Mouse (Mus musculus) stomach, embryonic 16.5 days (tissue): ENCODE measurements around the gene Dock4. TPM values are rescaled to one million over a fixed set of nuclear protein-coding genes. Genes with fewer than 3 reads are reported as not detected.

Experiments used
- ATAC-seq: fragments of 200-750 bp; cut with Nextera tagmentation; 2 replicates; pipeline ENCODE4 v1.8.0; 2017; ENCODE audit warnings: moderate number of reproducible peaks, moderate TSS enrichment; ENCODE audit not compliant: insufficient read depth, low FRiP score
- H3K27ac ChIP-seq: fragments of 300-500 bp; sonication (generic); 2 replicates; pipeline ENCODE4 v1.5.1; 2014; ENCODE audit warnings: low read length
- H3K27me3 ChIP-seq: fragments of 300-500 bp; sonication (generic); 2 replicates; pipeline ENCODE4 v1.6.1; 2014; ENCODE audit warnings: low read length, control low read depth, mixed read lengths; ENCODE audit not compliant: control insufficient read depth, insufficient read depth
- H3K36me3 ChIP-seq: fragments of 300-500 bp; sonication (generic); 2 replicates; pipeline ENCODE4 v1.6.1; 2014; ENCODE audit warnings: low read length; ENCODE audit not compliant: control insufficient read depth, insufficient read depth
- H3K4me1 ChIP-seq: fragments of 300-500 bp; sonication (generic); 2 replicates; pipeline ENCODE4 v1.6.1; 2014; ENCODE audit warnings: low read length, control low read depth, mixed read lengths; ENCODE audit not compliant: control insufficient read depth, insufficient read depth
- H3K4me2 ChIP-seq: fragments of 300-500 bp; sonication (generic); 2 replicates; pipeline ENCODE4 v1.6.1; 2014; ENCODE audit warnings: low read depth, low read length, mixed read lengths
- H3K4me3 ChIP-seq: fragments of 300-500 bp; sonication (generic); replicated peaks from 2 replicates; pipeline ENCODE4 v1.5.1; 2014; ENCODE audit warnings: mild to moderate bottlenecking, low read length
- H3K9ac ChIP-seq: fragments of 300-500 bp; sonication (generic); 2 replicates; pipeline ENCODE4 v1.6.1; 2014; ENCODE audit warnings: low read length
- H3K9me3 ChIP-seq: fragments of 300-500 bp; sonication (generic); replicated peaks from 2 replicates; pipeline ENCODE4 v1.6.1; 2016; ENCODE audit warnings: low read length, control low read depth; ENCODE audit not compliant: control insufficient read depth
- WGBS: fragments of 180-500 bp; shearing (Covaris S2); extraction: QIAGEN DNeasy Blood & Tissue Kit; methylation state at CpG from one replicate; pipeline ENCODE4 v1.1.7; 2014; 5-methylcytosine and 5-hydroxymethylcytosine counted together
- polyA plus RNA-seq: library from polyadenylated mRNA; unstranded; fragments of >200 nt; fragmentation: Nextera tagmentation; extraction: Ambion mirVana; gene quantifications from 2 replicates; pipeline ENCODE4 v1.2.1, GENCODE M21; 2015

The Dock4 gene
- polyA plus RNA-seq, 1 experiment from 2014 or later = 8.7 TPM

DNA sequence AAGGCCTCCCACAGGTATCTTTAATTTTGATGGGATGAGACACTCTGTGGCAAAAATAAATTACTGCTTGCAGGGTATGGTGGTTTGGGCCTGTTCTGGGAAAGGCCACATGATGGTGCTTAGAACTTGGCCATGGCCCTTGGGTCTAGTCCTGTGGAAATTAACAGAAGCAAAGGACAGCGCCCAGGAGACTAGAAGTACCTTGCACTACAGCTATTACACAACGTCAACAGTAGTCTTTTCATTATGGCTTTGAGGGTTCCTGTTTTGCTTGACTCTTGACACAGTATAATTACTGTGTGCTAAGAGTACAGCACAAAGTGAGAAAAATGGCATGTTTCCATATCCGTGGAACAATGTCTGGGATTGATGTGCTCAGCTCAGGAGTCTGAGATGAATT, 300.3 kb downstream of the Dock4 start:
- 89% methylated on average over 3 of the region's 3 CpGs for WGBS
- H3K4me2 ChIP-seq = no peak overlapping the region
- no peak for ATAC-seq
- H3K27me3 ChIP-seq = no peaks in the 10 kb centered on the region
- H3K4me3 ChIP-seq = no peak overlapping the region
- H3K9ac ChIP-seq = no peak overlapping the region
- H3K9me3 ChIP-seq = no peaks in the 10 kb centered on the region
- H3K4me1 ChIP-seq = no peaks in the 10 kb centered on the region
- H3K27ac ChIP-seq = no peak overlapping the region
- no peaks in the 10 kb centered on the region for H3K36me3 ChIP-seq

DNA sequence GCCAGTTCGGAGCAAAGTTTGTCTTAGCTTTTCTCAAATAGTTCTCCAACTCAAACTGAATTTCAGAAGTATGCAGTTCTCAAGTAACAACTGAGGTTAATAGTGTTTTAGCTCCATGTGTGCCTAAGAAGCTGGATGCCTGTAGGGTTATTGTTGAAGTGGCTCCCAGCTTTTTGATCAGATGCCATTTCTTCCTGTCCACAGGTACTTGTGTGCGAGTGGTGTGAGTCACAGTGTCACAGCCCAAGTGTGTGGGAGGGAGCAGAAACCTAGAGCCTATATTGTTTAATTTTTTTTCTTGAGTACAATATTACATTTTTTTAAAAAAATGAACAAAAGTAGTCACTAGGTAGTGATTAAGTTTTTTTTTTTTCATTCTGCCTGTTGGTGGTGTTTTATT, 313.5 kb downstream of the Dock4 start:
- Histone ChIP-seq H3K9ac (no peak overlapping the region), H3K9me3 (no peaks in the 10 kb centered on the region), H3K4me2 (no peak overlapping the region), H3K4me3 (no peak overlapping the region), H3K4me1 (no peaks in the 10 kb centered on the region), H3K36me3 (no peaks in the 10 kb centered on the region), H3K27me3 (no peaks in the 10 kb centered on the region), H3K27ac (no peak overlapping the region)
- WGBS = 88% methylated on average over 2 of the region's 2 CpGs
- ATAC-seq = no peak

DNA sequence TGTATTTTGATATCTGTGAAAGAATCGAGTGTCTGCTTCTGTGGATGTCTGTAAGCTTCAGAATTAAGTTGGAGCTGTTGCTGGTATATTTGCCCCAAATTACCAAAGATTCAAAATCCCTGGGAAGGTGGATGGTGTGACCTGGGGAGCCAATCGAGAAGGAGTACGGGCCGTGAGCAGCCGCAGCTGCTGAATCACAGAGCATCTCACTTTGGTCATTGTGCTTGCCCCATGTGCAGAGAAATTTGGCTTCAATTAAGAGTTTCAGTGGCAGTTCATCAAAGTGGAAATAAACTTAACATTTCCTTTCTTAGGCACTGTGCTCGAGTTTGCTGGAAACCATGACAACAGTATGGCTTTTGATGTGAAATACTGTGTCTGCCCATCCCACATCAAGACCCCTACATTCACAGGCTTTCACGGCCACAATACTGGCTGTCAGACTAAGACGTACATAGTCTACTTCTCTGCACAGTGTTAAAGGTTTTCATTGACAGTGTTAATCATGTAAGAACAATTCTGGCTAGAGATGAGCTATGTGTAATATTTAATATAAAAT, 321.6 kb downstream of the Dock4 start:
- Histone ChIP-seq H3K4me3 (no peak overlapping the region), H3K4me2 (no peak overlapping the region), H3K9ac (no peak overlapping the region), H3K9me3 (no peaks in the 10 kb centered on the region), H3K4me1 (no peaks in the 10 kb centered on the region), H3K27me3 (no peaks in the 10 kb centered on the region), H3K36me3 (no peaks in the 10 kb centered on the region), H3K27ac (no peak overlapping the region)
- 83% methylated on average over 8 of the region's 8 CpGs for WGBS
- ATAC-seq = no peak

DNA sequence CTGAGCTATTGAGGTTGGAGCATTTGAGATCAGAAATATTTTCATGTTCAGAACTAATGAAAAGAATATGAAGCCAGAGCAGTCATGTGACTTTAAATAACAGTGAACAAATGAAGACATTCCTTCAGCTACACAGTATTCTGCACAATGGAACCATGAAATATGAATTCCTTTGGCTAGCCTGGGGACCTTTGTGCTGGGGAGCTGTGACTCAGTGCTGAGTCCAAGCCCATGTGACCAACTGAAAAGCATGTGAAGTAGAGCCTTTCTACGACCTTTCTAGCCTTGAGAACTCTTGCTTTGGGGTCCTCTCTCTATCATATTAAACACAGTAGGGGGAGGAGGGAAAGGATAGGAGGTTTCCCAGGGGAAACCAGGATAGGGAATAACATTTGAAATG, 327.3 kb downstream of the Dock4 start:
- H3K4me1 ChIP-seq = no peaks in the 10 kb centered on the region
- no peaks in the 10 kb centered on the region for H3K27me3 ChIP-seq
- no peak overlapping the region for H3K27ac ChIP-seq
- no peaks in the 10 kb centered on the region for H3K36me3 ChIP-seq
- no peak for ATAC-seq
- no peak overlapping the region for H3K4me2 ChIP-seq
- H3K9me3 ChIP-seq = no peaks in the 10 kb centered on the region
- no peak overlapping the region for H3K9ac ChIP-seq
- no peak overlapping the region for H3K4me3 ChIP-seq
- 73% methylated on average over 1 of the region's 1 CpGs for WGBS

DNA sequence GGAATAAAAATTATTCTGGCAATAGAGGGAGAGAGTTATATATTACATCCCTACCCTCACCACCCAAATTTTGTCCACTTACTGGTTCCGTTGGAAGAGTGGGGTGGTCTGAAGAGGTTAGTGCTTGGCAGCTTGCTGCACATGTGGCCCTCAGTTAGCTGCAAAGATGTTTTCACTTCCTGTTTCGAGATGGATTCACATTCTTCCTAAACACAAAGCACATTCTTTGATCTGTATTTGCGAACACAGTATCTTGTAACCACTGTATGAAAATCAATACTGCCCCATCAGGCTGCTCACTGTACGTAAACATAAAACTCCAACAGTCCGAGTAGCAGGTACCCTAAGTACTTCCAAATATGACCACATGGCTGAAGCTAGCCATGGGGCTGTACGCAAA, 335.8 kb downstream of the Dock4 start:
- H3K4me2 ChIP-seq = no peak overlapping the region
- H3K36me3 ChIP-seq = no peaks in the 10 kb centered on the region
- H3K9ac ChIP-seq = no peak overlapping the region
- 71% methylated on average over 6 of the region's 6 CpGs for WGBS
- no peak overlapping the region for H3K27ac ChIP-seq
- H3K4me1 ChIP-seq = no peaks in the 10 kb centered on the region
- no peaks in the 10 kb centered on the region for H3K9me3 ChIP-seq
- H3K4me3 ChIP-seq = no peak overlapping the region
- no peak for ATAC-seq
- no peaks in the 10 kb centered on the region for H3K27me3 ChIP-seq

DNA sequence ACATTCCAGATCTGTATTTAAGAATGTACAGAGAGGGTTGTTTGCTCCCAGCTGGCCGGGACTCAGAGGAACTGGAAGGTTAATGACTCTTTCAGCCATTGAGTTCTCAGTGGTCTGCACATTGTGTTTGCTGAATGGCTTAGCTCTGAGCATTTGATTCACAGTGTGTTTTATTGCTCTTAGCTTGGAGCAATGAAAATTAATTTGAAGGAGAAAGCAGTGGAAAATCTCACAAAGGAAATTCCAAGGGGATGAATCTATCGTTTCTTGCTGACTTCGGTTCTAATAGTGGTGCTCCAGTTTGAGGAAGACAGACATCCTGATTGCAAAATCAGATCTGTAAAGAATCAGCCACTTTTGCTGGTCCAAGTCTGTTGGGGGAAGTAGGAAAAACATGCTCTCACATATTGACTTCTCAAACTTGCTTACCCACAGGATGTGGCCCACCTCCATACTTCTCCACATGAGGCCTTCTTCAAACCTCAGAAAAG, 342.9 kb downstream of the Dock4 start:
- H3K9ac ChIP-seq = no peak overlapping the region
- no peaks in the 10 kb centered on the region for H3K27me3 ChIP-seq
- H3K9me3 ChIP-seq = no peaks in the 10 kb centered on the region
- H3K36me3 ChIP-seq = no peaks in the 10 kb centered on the region
- 29% methylated on average over 3 of the region's 3 CpGs for WGBS
- H3K27ac ChIP-seq = no peak overlapping the region
- H3K4me1 ChIP-seq = 0 out of 2 replicates have a peak, but pooled peaks cover 5% of the 10 kb centered on the region
- H3K4me2 ChIP-seq = no peak overlapping the region
- no peak overlapping the region for H3K4me3 ChIP-seq
- no peak for ATAC-seq

DNA sequence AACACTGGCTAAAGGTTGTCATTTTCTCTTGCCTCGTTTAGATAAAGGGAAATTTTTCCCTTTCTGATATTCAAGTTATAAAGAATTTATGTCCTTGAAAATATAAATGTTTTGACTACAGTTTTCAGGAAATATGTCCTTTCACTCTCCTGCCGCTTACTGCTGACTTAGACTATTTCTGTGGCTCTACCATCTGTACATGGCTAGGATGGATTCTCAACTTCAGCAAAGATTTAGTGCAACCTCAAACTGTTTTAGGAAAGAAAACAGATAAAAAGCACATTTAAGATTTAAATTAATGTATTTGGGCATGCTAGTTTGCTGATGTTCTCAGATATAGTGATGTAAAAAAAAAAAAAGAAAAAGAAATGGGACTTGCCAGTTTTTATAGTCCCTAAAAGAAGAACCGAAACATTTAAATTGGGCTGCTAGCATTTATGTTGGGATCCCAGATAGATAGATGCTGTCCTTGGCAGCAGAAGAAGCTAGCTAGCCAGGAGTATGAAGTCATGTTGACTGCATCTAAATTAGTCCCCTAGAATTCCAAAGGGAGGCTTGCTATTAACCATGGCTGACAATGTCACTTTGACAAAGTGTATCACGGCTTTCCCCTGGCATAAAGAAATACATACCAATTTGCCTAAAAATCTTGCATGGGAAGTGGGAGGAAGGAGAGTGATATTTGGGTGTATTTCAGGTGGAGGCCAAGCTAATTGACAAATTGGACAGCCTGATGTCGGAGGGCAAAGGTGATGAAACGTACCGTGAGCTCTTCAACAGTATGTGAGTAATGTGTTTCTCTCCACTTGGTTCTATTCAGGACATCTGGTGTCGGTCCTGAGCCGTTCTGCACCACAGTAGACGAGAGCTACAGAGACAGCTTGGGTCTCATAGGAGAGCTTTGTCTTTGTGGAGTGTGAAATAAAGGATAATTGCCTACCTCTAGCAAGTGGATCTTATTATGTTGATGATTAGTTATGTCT, 343.9 kb downstream of the Dock4 start:
- Histone ChIP-seq H3K36me3 (no peaks in the 10 kb centered on the region), H3K9ac (no peak overlapping the region), H3K4me2 (no peak overlapping the region), H3K9me3 (no peaks in the 10 kb centered on the region), H3K27ac (no peak overlapping the region), H3K4me1 (0 out of 2 replicates have a peak, but pooled peaks cover 5% of the 10 kb centered on the region), H3K27me3 (no peaks in the 10 kb centered on the region), H3K4me3 (no peak overlapping the region)
- ATAC-seq = no peak
- WGBS = 66% methylated on average over 10 of the region's 10 CpGs

DNA sequence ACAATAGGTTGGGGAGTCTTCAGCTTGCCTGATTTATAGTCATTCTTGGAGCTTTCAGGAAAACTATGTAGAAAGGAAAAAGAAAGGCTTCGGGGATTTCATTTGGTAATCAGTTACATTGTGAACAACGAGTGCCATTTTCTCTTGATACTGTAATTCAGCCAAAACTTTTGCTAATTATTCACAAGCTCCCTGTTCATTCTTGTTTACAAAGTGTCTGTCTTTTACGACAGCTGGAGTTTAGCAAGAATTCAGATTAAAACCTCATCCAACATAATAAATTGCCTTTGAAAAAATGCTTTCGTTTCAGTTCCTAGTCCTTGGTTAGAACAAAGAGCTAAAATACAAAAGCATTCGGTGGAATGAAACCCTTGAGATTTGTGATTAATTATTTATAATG, 345.5 kb downstream of the Dock4 start:
- no peaks in the 10 kb centered on the region for H3K9me3 ChIP-seq
- ATAC-seq = no peak
- H3K27me3 ChIP-seq = no peaks in the 10 kb centered on the region
- H3K4me3 ChIP-seq = no peak overlapping the region
- H3K4me2 ChIP-seq = no peak overlapping the region
- H3K4me1 ChIP-seq = 0 out of 2 replicates have a peak, but pooled peaks cover 5% of the 10 kb centered on the region
- no peak overlapping the region for H3K27ac ChIP-seq
- H3K36me3 ChIP-seq = no peaks in the 10 kb centered on the region
- 39% methylated on average over 5 of the region's 5 CpGs for WGBS
- no peak overlapping the region for H3K9ac ChIP-seq

DNA sequence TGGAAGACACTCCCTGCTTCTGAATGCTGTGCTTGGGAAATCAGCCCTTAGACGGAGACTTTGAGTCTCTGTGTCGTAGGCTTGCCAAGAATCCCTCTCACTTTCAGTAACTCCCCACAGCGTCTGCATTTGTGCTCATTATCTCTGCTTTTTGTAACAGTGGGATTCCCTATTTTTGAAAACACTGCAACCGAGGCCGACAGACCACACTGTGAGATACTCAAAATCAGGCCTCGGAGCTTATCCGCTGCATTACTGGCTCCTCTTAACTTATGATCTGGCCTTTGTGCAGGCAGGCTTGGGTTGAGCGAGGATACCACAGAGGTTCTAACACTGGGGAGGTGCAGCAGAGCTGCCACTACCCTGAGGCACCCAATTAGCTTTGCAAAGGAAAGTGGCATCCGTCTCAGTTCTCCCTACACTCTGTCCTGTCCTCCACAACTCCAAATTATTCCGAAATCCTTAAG, 346.5 kb downstream of the Dock4 start:
- Histone ChIP-seq H3K4me3 (no peak overlapping the region), H3K9me3 (no peaks in the 10 kb centered on the region), H3K27me3 (no peaks in the 10 kb centered on the region), H3K36me3 (no peaks in the 10 kb centered on the region), H3K4me2 (no peak overlapping the region), H3K27ac (no peak overlapping the region), H3K4me1 (peaks cover 8% of the 10 kb centered on the region; the same call in 1 of the 2 replicates), H3K9ac (no peak overlapping the region)
- no peak for ATAC-seq
- 59% methylated on average over 10 of the region's 10 CpGs for WGBS
